Mouse (Mus musculus) gastrocnemius, postnatal 25 days (tissue): ENCODE measurements around the gene Pebp1. TPM values are rescaled to one million over a fixed set of nuclear protein-coding genes. Genes with fewer than 3 reads are reported as not detected.

Source experiments
- DNase-seq: peaks from one replicate; pipeline ENCODE4 v3.0.0; 2022
- total RNA-seq, 2 experiments: library from RNA; stranded (reverse); gene quantifications; 1 replicate in 1 of 2; 2 replicates in 1 of 2; pipeline ENCODE4 v1.2.3; 2021

Gene Pebp1
- total RNA-seq, 2 experiments from 2014 or later, result 289 to 323 TPM

GRCm38 (mm10) chr5:117286286-117286685 lies 1.1 kb downstream of the Pebp1 start:
- DNase-seq, result no peak

GRCm38 (mm10) chr5:117285266-117285665 lies 2.2 kb downstream of the Pebp1 start:
- DNase-seq, result no peak

- DNase-seq, result no peak
These were observed 2.7 kb downstream of the Pebp1 start for GRCm38 (mm10) chr5:117284682-117285081.

GRCm38 (mm10) chr5:117284029-117284428 lies 3.4 kb downstream of the Pebp1 start:
- DNase-seq, result no peak

GRCm38 (mm10) chr5:117282360-117282759 lies 5.1 kb downstream of the Pebp1 start:
- no peak for DNase-seq

- no peak for DNase-seq
These were observed 5.9 kb downstream of the Pebp1 start for GRCm38 (mm10) chr5:117281536-117281935.

- DNase-seq, result no peak
These were observed 7.8 kb downstream of the Pebp1 start for GRCm38 (mm10) chr5:117279669-117280050.

- DNase-seq, result no peak
These were observed 8.4 kb downstream of the Pebp1 start for GRCm38 (mm10) chr5:117278809-117279668.

- no peak for DNase-seq
These were observed 9.6 kb downstream of the Pebp1 start for GRCm38 (mm10) chr5:117277784-117278183.

GRCm38 (mm10) chr5:117274817-117275216 lies 12.6 kb downstream of the Pebp1 start:
- no peak for DNase-seq

GRCm38 (mm10) chr5:117271945-117272344 lies 15.5 kb downstream of the Pebp1 start:
- DNase-seq, result no peak

- DNase-seq, result no peak
These were observed 18.0 kb downstream of the Pebp1 start for GRCm38 (mm10) chr5:117269395-117269794.

GRCm38 (mm10) chr5:117268749-117269148 lies 18.7 kb downstream of the Pebp1 start:
- no peak for DNase-seq

- DNase-seq, result no peak
These were observed 19.5 kb downstream of the Pebp1 start for GRCm38 (mm10) chr5:117267913-117268312.

GRCm38 (mm10) chr5:117264701-117265100 lies 22.7 kb downstream of the Pebp1 start:
- DNase-seq, result no peak

- no peak for DNase-seq
These were observed 23.9 kb downstream of the Pebp1 start for GRCm38 (mm10) chr5:117263566-117263965.

- DNase-seq, result no peak
These were observed 29.1 kb downstream of the Pebp1 start for GRCm38 (mm10) chr5:117258276-117258675.

- DNase-seq, result no peak
These were observed 35.7 kb downstream of the Pebp1 start for GRCm38 (mm10) chr5:117251763-117252162.

GRCm38 (mm10) chr5:117250796-117251195 lies 36.6 kb downstream of the Pebp1 start:
- DNase-seq, result no peak

- DNase-seq, result no peak
These were observed 39.1 kb downstream of the Pebp1 start for GRCm38 (mm10) chr5:117248351-117248750.

- DNase-seq, result no peak
These were observed 42.3 kb downstream of the Pebp1 start for GRCm38 (mm10) chr5:117245170-117245569.

GRCm38 (mm10) chr5:117242671-117243478 lies 44.5 kb downstream of the Pebp1 start:
- DNase-seq, result no peak

- DNase-seq, result no peak
These were observed 45.4 kb downstream of the Pebp1 start for GRCm38 (mm10) chr5:117241935-117242531.
